Mouse (Mus musculus): ENCODE measurements at regions not wholly inside any gene's neighbourhood (a gene's known extent, or its start where the extent isn't known, plus 50 kb on each side); places are given as distances from the start of the nearest gene placed in this dataset.

DNA sequence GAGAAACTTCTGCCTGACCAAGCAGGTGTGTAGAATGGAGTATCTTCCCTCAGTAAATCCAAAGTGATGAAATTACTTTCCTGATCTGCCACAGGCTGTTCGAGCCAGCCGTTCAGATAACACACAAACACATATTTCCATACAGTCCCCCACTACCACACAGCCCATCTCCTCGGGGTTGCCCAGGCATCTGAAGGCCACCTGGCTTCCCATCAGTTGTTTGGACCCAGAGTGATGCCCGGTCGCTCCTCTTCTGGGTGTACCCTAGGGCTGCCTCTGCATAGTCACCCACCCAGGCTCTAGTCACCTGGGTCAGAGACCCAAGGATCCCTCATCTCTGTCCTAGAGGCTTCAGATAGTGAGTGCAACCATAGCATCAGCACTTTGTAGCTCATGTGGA is 107.9 kb downstream of the CK137956 start:
- TF ChIP-seq POLR2A (IDR thresholded peaks at IDR 0.05; ENCODE audit: borderline replicate concordance, control insufficient read depth, low read depth, low read length): no peak
- TF ChIP-seq CTCF (IDR thresholded peaks at IDR 0.05; ENCODE audit: control insufficient read depth, insufficient read depth, low read length): no peak

Data from bone marrow, adult 2 months (tissue).